Mouse (Mus musculus) embryo, embryonic 10.5 days (tissue): ENCODE data around the gene Scn3b.

Experiments
- DNase-seq: peaks from one replicate; pipeline ENCODE4 v3.0.0-alpha.2; 2015; ENCODE audit warnings: low spot score

Scn3b gene

DNA sequence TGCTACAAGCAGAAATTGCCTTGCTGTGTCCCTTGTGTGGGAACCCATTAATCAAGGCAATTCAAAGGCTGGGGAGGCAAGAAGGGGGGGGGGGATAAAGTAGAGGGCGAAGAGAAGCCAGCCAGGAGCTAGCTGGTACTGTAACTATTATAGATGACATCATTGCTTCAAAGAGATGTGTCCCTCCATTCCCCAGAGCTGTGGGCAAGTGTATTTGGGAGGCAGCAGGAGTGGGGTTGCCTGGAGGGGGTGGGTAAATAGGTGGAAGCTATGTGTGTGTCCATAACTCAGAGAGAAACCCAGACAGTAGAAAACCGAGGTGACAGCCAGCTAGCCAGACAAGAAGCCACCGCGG is 292 bp upstream of the Scn3b start:
- no peak for DNase-seq

DNA sequence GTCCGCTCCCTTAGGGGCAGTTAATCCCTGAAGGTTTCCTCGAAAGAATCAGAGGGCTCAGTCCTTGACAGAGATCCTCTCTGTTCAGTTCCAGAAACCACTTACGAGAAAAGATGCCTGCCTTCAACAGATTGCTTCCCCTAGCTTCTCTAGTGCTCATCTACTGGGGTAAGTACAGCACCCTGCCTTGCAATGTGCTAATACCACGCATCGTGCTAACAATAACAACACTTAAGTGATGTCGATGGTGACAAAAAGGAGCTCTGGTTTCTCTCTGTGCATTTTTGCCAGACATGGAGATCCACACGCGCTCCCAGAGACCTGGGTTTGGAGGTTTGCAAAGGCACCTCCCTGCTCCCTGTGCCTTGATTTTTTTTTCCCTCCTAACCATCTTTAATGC is 863 bp downstream of the Scn3b start:
- DNase-seq, result no peak

DNA sequence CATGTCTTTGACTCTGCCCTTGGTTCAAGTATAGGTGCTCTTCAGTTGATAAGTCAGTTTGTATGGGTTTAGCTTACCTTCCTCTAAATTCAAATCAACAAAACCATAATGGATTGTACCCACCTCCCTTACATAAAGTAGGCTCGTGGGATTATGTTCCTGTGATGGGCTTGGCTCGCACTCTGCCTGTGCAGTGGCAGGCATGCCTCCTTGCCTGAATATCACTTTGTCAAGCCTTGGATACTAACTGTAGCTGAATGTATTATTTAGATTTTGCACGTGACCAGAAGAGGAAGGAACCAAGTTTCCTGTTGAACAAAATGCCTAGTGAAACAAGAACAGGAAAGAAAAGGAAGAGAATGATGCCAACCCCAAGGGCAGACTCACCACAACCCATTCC is 2.1 kb downstream of the Scn3b start:
- no peak for DNase-seq

DNA sequence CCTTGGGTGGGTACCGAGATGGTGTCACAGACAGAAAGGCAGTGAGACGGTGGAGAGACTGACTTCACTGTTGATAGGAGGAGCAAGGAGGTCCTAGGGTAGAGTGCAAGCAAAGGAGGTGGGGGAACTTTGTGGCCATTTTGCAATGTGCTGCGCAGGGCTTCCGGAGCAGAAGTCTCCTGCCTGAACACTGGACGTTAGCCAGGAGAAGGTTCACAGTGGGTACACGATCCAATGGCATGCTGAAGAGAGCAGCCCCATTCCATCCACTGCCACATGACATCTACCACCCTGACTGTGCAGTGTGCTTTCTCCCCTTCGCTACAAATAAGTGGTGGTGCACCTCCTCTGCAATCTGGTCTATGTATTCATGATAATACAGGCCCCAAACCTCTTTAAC is 3.8 kb downstream of the Scn3b start:
- DNase-seq, result no peak

DNA sequence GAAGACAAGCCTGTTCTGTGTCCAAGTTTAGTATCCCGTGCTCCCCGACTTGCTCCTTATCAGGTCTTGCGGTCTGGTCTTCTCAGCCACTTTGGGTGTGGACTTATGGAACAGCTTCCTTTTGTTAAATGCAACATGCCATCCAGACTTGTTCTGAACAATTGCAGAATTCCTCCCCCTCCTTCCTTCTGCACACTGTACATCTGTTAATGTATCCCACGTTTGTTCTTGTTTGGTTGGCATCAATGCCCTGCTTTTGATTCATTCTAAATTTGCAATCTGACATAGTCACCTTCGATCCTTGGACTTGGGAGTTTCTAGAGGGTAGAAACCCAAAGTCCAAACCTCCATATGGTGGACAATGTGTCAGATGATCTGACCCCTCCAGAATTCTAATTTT is 6.9 kb downstream of the Scn3b start:
- no peak for DNase-seq

DNA sequence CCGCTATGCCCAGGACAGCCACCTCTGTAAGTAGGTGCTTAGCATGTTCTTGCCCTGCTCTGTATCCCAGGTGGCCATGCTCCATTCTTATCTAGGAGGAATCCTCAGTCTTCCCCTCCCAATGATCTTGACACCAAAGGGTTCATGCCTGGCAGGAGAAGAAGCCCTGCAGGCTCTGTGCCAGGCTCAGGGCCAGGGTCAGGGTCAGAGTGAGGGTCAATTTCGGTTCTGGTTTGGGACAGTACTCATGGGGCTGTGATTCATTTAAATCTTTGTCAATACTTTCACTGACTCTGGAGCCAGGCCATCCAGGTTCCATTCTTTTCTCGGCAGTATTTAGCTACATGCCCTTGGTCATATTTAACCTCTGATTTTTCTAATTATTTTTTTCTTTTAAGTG is 8.7 kb downstream of the Scn3b start:
- DNase-seq, result no peak

DNA sequence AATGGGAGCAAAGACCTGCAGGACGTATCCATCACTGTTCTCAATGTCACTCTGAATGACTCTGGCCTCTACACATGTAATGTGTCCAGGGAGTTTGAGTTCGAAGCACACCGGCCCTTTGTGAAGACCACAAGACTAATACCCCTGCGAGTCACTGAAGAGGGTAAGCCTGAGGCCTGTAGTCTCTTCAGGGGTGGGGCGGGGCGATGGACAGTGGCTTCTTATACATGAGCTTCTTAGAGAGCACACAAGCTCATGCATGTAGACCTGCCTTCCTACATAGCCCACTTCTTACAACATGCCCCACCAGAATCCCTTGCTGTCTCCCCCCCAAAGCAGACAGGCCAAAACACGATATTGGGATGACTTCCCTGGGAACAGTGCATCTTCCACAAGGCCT is 10.4 kb downstream of the Scn3b start:
- DNase-seq, result no peak

DNA sequence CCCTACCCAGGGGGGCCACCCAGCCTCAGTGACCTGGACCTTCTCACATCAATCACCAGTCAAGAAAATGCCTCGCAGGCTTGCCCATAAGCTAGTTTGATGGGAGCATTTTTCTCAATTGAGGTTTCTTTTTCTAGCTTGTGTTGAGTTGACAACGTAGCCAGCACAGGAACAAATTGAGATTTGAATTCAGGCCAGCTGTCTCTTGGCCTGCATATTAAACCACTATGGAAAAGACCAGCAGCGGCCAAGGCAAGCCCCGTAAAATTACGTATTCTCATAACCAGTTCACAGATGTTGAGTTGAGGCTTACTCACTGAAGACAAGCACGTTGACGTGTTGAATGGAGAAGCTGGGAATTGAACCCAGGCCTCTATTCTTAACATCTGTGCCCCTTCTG is 14.0 kb downstream of the Scn3b start:
- no peak for DNase-seq

DNA sequence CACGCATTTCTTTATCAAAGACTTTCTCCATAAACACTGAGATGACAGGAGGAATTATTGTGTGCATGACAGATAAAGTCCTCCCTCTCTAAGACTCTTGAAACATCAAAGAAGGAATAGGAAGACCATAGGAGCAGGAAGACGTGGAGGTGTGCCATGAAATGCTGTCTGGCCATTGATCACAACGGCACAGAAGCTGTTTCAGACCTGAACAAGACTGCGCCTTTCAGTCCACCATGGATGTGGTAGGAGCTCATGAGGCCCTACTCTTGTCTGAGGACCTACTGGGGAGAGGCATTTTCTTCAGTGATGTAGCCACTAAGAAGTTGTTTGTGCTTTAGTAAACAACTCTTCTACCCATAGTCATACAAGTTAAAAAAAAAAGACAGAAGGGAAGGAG is 23.5 kb downstream of the Scn3b start:
- DNase-seq, result no peak

DNA sequence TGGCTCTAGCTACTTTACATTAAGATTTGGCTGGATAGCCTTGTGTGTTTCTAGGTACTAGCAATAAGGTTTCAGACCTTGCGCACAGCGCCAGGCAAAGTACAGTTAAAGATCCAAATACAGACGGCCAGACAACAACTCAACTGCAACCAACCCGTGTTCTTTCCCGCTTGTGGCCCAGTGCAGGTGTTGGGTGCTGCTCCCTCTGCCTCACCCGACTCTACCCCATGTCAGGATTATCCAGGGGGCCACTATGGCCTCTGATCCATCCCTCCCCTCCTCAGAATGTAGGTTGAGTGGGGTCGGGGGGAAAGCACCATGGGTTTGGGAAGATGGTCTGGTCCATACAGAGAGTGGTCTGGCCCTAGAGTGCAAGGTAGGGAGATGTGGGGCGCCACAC is 24.3 kb downstream of the Scn3b start:
- no peak for DNase-seq

DNA sequence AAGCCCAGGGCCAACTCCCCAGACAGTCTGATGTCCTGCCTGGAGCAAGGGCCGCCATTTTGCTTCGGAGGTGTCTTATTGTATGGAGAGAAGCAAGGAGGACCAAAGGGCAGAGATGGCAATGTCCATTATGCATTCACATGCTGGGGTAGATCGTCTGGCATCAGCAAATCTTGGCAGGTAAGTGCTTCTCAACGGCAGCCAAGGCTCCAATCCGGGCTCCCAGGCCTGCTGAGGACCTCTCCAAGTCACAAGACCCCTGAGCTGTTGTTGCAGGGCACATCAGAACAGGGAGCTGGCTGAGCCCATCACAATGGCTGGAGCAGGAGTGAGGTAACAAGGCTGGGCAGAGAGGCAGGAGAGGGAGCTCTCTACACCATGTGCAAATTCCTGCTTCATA is 24.7 kb downstream of the Scn3b start:
- no peak for DNase-seq

DNA sequence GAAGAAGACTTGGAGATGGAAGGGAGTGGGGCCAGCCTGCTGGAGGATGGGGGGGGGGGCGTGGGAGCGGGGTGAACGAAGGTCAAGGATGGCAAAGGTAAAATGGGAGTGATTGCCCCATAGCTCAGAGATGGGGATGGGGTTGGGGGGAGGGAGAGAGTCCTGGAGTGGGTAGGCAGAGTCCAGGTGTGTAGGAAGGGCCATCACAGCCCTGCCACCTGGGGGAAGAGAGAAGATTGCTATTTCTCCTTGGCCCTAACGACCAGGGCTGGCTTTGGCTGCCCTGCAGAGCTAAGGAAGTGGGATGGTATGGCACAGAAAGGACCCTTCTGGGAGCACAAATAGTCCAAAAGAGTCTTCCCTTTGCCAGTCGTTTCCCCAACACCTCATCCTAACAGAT is 25.2 kb downstream of the Scn3b start:
- DNase-seq, result no peak

DNA sequence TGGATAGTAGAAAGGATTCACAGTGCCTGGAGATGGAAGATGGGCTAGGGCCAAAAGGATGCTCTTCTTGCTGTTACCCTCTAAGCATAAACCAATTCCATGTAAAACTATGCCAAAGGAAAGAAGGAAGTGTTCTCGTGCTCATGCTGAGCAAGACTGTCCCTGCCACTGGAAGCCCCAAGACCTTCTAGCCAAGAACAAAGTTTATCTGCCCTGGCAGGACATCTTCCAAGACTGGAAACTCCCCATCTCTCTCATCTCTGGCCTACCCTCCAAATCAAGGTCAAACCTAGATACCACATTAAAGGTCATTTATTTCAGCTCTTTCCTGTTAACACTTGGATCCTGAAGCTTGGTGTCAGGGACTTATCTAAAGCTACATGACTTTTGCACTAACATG is 25.8 kb downstream of the Scn3b start:
- no peak for DNase-seq

DNA sequence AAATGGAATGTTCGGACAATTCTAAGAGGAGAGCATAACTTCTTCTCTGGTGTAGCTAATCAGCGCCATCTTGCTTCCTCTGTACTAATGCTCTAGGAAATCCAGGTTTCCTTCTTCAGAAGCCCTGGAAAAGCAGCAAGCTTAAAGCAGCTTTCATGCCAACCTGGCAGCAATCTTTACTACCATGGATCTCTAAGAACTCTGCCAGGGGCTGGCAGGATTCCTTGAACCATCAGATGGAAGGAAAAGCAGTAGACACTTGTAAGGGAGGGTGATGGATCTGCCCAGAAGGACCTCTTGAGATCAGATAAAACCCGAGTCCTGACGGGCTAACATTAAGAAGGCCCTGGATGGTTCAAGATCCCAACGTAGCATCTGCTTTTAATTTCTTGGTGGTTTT is 27.2 kb downstream of the Scn3b start:
- DNase-seq, result no peak

DNA sequence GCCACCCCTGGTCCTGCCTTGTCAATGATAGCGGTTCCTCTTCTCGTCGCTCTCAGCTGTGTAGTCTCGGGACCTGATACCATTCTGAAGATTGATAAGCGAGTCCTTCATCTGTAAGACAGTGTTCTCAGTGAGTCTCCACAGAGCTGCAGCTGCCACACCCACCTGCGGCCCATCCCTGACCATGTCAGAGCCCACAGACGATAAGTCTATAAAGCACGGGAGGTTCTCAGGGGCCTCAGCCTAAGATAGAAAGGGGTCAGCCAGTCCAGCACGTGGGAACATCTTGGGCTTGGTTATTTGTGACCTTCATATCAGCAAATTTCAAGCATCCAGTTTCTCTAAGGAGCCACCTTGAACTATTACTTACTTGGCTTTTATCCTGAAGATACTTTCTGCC is 29.0 kb downstream of the Scn3b start:
- DNase-seq, result no peak

DNA sequence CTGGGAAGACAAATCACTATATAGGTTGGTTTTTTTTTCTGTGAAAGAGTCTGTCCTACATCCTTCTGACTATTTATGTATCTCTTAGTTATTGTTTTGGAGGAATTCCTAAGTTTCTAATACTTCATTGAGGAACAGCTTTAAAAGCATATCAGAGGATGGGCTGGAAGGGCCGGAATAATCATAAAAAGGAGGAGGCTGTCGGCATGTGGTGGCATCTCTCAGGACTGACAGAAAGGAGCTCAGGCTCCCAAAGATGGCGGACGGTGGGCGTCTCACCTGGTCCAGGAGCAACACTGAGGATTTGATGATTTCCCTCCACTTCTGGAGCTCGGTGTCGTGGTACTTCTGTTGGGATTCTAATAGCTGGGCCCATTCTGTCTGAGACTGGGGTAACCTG is 30.3 kb downstream of the Scn3b start:
- DNase-seq, result no peak

DNA sequence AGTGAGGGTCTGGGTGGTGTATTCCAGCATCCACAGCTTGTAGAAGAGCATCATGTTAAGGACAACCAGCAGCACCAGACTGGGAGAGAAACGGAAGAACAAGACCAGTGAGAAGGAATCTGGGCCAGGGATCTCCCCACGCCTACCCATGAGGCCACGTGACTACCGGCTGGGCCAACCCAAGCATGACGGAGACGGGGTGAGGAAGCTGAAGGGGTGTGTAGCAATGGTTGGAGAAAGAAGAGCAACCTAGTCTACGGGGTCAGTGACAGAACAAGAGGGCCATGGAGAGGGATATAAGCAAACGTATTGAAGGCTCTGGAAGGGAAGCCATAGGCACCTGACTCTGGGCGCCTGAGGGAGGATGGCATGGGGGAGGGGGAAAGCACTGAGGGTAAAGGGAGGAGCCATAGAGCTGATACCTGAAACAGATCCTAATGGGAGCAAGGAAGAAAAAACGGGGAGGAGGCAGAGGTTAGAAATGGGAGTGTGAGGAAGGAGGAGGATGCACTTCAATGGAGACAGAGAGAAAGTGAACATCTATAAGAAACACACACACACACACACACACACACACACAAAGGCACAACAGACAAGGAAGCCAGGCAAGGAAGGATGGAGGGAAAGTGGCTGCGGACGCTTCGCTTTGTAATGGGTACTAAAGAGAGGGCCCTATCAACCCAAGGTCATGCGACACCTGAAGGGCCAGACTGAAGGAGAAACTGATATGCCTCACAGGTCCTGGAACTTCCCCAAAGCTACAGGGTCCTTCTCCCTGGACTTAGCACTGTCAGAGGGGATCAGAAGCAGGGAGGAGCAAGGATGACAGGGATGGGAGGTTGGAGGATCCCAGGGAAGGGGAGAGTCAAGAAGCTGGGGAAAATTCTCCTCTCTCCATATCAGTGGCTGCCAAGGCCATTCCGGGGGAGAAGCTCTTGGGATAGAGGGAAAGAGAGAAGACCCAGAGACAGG is 31.3 kb downstream of the Scn3b start:
- DNase-seq, result no peak

DNA sequence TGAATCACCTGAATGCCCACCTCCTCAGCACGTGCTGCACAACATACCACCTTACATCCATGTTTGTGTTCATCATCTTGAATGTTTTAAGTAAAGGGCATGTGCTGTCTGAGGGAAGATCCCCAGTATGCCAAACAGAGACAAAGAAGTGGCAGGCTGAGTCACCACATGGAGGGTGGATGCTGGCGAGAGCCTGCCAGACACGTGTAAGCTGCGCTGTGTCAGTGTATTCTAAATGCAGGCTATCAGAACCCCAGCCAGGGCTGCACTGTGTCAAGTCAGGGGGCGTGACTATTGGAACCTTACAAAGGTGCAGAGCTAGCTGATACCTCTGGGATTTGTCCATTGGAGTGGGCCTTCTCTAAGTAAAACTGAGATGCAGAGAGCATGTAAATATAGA is 32.5 kb downstream of the Scn3b start:
- no peak for DNase-seq

DNA sequence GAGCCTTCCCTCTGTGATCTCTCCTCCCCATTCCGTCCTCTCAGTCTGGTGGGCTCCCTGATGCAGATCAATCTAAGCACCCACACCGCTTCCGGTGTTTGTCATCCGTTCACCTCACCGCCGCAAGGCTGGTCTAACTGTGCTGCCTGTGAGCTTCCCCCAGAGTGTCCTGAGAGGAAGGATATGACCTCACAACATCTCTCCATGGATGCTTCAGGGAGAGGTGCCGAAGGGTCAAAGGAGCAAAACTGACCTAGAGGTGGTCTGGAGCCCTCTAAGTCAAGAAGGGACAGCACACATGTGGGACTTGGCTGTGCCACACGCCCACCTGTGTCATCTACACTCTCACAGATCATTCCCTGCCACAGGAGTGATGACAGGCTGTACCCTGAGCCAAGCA is 33.4 kb downstream of the Scn3b start:
- no peak for DNase-seq

DNA sequence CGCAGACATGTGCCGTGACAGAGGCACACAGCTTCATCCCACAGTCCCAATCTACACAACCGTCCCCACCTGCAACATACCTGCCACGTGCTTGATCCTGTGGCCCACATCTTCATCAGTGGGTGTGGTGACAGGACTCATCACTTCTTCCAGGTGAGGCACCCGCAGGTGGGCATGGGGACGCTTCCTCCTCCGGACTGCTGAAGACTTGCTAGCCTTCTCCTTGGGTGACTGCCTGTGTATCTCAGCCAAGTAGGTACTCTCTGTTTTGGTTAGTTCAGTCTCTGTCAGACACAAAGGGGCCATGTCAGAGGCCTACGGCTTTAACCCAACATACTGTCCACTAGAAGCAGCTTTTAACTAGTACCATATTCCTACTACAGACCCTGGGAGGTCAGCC is 35.2 kb downstream of the Scn3b start:
- DNase-seq, result no peak

DNA sequence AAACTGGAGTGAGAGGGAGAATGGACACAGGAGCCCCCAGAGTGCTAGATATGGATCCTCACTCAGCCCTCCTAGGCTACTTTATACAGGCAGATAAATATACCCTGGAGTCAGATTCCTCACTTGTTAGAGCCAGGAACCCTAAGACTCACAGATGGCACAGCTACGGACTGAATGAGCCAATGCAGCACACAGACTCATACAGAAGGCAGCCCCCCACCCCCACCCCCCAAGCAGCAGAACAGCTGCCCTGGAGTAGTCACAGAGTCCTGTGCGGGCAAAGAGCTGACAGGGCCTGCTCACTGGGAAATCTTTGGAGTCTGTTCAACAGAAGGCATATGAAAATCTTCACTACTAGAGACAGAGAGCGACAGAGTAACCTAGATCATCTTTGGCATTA is 38.3 kb downstream of the Scn3b start:
- DNase-seq, result no peak

DNA sequence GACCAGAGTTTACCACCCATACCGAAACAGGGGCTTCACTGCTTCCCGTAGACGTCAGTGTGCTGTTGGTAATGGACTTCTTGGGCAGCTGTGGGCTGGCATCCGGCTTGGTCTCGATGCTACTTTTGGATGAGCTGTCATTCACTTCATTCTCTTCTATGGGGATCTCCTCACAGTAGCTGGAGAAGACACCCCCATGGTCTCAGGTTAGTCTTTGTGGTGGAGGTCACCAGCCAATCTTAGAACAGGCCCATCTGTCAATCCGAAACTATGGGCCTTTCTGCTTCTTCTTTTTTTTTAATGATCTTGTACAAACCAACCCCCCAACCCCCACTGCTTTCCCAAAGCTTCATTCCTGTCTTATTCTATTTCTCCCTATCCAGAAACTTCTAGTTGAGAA is 40.9 kb downstream of the Scn3b start:
- no peak for DNase-seq

DNA sequence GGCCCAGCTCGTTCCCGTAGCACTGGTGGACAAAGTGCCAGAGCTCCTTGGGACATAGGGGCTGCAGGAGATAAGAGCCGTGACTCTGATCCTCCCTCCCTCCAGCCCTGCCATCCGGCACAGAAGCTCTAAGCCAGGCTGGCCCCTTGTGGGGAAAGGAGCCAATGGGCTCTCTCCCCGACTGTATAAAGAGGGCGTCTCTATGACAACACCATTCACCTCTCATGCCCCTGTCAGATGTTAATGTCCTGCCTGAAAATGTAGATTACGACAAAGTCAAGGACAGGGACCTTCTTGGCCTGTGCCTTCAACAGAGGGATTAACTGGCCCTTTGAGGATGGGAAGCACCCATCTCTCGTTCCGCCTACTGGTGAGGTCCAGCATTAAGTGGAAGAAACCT is 42.8 kb downstream of the Scn3b start:
- no peak for DNase-seq

DNA sequence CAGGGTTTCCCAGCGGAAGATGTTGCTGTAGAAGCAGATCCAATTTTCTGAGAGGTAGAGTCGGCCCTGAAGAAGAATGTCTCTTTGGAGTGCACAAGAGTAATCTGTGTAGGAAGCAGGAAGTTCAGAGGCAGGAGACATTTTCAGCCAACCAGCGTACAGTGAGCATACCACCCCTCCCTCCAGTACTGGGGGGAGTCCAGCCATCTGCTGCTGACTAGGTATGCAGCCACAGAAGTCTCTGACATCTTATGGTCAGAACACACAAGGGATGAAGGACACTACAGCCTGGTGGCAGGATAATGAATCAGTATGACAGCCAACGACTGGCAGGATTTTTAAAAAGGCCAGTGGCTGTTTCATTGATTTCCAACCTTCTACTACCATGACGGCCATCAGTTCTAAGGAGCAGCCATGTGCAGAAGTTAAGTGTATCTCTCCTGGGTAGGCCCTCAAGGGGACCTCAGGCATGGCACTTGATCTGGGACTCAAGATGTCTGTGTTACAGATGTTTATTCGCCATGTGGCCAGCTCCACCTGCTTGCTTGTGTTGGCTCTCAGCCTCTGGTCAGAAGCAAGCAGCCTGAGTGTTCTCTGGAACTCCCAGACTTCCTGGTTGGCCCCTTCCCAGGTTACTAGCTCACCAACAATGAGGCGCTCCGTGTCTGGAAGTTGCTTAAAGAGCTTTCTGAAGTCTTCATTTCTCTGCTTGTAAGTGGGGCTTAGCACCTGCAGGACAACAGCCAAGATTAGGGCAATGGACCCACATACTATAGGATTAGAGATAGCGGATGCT is 48.0 kb downstream of the Scn3b start:
- DNase-seq, result no peak
